Mouse (Mus musculus) heart, postnatal 14 days (tissue): ENCODE results near the gene Erc2. TPM values are rescaled to one million over a fixed set of nuclear protein-coding genes. Genes with fewer than 3 reads are reported as not detected.
"Not testable (repeated sequence)": the region's sequence is repeated elsewhere in the genome, so short reads cannot be mapped to it uniquely, and the experiment has no call there.

Experiments used
- DNase-seq, 2 experiments: peaks; one replicate each; pipeline ENCODE4 v3.0.0; 2021 to 2022
- intact Hi-C: fragments of 180-260 bp; cut with DNase I; formaldehyde crosslinking; loops from one replicate; pipeline ENCODE4 v1.15.1; 2025
- long read RNA-seq, 2 experiments: library from polyadenylated mRNA; stranded (forward); transcript quantifications; one replicate each; pipeline ENCODE4 v2.0.0; 2021
- total RNA-seq, 2 experiments: library from RNA; stranded (reverse); gene quantifications; 2 replicates each; pipeline ENCODE4 v1.2.3; 2021

Gene Erc2
- 1 to 10 TPM in 1 of 2 experiments, under 1 TPM in 1; 0.54 to 1.6 TPM for total RNA-seq
- long read RNA-seq, experiment 1 = 0 reads
- long read RNA-seq, experiment 2 = 0 reads

DNA sequence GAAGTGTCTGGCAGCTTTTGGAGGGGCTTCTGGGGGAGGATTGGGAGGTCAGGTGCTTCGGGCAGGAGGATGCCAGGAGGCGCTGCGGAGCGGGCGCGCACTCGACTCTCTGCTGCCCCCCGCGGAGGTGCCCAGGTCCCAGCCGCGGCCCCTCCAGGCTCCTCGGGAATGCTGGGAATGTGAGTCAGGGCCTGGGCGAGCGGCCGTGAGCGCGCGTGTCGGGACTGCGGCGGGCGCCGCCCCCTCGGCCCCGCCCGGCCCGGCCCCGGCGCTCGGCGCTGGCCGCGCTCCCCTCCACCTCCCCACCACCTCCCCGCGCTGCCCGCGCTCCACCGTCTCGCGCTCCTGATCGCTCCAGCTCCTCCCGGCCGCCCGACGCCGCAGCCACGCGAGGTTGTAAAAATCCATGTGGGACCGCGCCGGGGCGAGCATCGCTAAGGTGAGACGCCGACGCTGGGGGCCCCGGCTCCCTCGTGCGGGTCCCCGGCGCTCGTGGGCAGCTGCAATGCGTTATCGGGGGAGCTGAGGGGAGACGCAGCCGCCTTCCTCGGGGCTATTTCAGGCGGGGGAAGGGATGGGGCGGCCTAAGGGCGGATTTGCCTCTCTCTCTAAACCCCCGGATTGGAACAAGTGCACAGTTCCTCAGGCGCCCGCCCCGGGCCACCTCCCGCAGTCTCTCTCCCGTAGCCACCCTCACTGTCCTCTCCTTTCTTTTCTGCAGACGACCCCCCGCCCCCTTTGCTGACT is at the start of gene Erc2:
Gene Erc2, plus strand, starts transcription at position 253 of the 747 bp plus-strand sequence.
- intact Hi-C loops = no loop called here
- peak; percentile 59 to 74 for DNase-seq

DNA sequence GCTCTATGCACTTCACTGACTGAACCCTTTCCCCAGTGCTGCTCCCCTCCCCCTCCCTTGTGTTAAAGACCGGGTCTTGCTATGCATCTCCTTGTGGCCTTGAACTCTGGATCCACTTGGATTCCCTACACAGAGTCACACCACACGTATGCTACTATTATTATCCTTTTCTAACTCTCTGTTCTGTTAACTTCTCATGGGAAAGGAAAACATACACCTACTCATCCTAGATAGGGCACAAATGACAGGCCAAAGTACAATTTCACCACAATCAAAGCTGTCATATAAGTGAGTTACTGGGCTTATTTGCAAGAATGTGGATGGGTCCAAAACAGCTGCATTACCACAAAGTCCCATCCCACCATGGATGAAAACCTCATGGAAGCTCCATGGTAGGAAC is 43.8 kb upstream of the Erc2 start:
- no peak for DNase-seq

DNA sequence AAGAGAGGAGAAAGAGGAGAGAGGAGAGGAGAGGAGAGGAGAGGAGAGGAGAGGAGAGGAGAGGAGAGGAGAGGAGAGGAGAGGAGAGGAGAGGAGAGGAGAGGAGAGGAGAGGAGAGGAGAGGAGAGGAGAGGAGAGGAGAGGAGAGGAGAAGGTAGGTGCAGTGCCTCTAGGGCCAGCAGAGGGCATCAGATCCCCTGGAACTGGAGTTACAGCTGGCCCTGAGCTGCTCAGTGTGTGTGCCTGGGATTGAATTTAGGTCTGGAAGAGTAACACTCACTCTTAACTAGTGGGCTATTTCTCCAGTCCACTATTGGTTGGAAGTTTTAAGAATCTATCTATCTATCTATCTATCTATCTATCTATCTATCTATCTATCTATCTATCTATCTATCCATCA is 32.6 kb upstream of the Erc2 start:
- intact Hi-C loops = not testable (repeated sequence)
- DNase-seq = peak in 1 of 2 experiments; percentile 4

More for the DNA sequence above, 43.8 kb upstream of the Erc2 start:
- intact Hi-C loops = no loop called here

DNA sequence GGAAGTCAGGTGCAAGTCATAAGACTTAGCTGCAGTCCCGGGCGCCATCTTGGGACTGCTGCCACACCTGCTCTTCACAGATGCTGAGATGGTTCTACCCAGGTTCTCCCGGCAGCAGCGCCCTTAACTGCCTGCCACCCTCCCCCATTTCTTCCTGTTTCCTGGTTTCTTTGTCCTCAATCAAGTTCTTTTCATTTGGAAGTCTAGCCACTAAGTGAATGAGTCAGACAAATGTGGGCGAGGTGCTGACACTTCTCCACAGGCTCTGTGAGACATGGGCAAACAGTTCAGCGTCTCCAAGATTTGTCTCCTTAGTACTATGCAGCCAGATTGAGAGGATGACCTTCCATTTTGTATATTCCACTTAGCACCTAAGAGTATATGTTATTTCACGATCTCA is 30.1 kb upstream of the Erc2 start:
- intact Hi-C loops = no loop called here
- DNase-seq = no peak

DNA sequence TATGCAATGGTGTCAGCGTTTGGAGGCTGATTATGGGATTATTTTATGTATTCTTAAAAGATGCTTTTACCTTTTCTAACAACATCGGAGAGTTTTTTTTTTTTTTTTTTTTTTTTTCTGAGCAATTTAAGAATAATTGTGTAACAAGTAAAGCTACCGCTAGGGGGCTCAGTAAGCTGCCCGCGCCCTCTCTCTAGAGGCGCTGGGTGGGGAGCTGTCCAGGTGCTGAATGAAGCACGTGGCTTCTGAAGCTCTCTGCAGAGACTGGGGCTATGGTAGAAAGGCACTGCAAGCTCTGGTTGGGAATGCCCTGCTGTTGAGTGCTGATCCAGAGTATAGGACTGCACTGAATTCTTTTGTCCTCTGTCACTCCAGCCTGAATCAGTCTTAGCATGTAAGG is 26.0 kb upstream of the Erc2 start:
- DNase-seq = peak; percentile 84 to 91
- intact Hi-C loops = loop anchor here (1.0 kb wide), 1 partner anchor 145 kb away; no protein-coding TSS in a partner anchor

DNA sequence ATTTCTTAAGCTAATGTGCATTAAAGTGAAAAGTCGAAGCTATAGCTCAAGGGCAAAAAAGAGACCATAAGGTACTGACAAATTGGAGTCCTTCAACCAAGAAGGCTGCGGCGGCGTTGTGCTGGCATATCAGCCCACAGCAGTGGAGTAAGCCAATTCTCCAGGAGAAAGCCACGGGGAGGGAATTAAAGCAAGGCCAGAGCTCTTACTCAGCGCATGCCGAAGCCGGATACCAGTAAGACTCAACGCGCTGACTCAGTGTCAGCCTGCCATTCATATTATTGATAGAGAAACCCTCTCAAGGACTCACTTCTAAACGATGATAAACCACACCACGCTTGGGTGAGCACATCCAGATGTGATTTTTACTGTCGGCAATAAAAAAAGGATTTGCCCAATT is 20.1 kb upstream of the Erc2 start:
- intact Hi-C loops = no loop called here
- DNase-seq = no peak

DNA sequence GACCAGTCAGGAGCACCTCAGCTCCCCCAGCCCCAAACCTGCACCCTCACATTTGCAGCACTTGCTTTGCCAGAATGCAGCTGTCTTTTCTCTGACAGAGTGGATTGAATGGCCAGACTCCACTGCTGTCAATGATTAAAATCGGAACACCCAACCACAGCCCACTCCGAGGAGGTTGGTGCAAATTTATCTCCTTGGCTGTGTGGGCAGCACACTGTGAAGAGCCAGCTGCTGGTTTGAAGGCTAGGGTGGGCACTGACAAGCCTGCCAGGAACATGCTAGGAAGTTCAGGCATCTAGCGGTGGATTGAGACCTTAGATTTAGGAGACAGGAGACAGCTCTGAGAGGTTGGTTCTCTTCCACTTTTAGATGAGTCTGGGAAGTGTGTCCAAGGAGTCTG is 14.8 kb upstream of the Erc2 start:
- DNase-seq = no peak
- intact Hi-C loops = no loop called here

DNA sequence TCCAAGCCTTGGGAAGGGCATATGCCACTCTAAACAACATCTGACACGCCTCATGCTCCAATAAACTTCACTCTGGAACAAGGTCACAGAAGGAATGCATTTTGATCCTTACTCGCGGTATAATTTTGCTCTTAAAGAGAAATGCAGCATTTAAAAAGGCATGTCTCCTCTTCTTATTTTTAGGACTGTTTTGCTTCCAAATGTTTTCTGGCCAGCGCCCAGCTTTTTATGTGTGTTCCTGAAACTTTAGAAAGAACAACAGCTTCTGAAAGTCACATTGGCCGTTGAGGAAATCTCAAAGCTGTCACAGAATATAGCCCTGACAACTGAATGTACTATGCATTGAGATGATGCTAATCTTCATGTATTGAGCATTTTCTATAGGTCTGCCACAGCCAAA is 8.5 kb upstream of the Erc2 start:
- no peak for DNase-seq
- intact Hi-C loops = no loop called here

DNA sequence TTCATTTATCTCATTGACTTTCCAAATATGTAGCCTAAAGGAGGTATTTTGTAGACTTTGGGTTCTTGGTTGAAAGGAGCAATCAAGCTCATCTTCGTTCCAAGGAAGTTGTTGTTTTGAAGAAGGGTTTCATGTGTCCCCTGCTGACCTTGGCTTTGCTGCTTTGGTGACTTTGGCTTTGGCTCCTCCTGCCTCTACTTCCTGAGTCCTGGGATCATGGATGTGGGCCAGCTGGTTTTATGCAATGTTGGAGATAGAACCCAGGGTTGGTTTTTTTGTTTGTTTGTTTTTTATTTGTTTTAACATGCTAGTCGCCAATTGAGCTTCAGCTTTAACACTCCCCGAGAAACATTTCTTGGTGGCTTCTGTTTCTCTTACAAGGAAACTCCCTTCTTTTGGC is 4.9 kb upstream of the Erc2 start:
- intact Hi-C loops = no loop called here
- no peak for DNase-seq

DNA sequence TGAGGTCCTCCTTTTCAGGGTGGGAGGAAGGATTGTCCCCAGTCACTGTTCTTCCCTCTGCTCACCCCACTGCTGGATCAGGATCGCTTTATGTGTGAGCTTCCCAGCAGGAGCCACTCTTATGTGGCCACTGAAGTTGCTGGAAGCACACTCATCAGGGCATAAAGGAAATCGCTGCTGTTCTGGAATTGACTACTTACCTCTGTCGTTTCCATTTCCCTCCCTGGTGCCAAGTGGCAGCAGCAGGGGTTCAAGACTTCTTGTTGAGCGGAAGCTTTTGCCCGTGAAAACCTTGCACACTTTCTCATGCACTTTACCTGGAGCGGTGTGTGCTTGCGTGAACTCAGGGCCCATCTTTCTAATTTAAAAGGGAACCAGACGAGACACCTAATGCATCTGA is 652 bp upstream of the Erc2 start:
- intact Hi-C loops = no loop called here
- no peak for DNase-seq

DNA sequence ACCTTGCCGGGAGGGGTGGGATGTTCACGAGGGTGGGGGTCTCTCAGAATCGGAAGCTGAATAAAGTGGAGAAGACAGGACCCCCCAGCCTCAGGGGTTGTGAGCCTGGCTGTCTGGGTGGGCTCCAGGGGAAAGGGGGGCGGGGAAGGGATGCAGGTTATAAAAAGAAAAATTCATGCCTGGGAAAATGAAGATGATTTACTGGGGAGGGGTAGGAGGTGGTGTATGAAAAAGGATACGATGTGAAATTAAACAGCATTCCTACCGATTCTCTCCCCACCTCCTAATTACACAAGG is 643 bp downstream of the Erc2 start:
- DNase-seq = no peak
- intact Hi-C loops = no loop called here

DNA sequence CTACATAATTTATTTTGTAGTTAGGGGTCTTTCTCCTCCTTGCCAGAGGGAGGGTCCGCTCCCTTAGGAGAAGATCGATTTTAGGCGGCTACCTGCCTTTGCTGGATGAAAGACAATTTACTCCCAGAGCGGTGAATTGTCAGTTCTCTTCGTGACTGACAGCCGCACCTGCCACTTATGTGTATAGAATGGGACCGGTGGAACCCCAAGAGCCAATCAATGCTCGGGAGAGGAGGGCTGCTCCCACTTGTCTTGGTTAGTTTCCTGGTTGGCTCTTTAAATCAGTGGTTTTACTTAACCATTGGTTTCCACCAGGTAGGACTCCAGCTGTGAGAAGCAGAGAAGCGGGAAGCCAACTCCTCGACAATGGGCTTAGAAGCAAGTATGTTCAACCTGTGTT is 1.1 kb downstream of the Erc2 start:
- DNase-seq = peak; percentile 10 to 51
- intact Hi-C loops = no loop called here

DNA sequence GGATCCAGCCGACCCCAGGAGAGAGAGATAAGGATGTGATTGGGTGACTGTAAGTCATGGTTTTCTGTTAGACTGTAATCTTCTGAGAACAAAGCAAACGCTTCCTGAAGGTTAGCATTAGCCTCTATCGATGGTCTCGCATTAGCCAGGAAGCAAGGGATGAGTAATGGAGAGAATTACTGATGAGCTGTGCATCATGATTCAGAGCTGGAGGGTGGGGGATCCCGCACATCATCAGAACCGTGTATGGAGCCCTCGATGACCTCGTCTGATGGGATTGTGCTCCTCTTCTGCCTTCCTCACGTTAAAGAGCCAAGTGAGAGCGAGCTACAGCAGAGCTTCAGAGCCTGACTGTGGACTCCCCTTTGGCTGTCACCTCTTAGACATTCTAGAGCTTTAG is 6.5 kb downstream of the Erc2 start:
- intact Hi-C loops = no loop called here

DNA sequence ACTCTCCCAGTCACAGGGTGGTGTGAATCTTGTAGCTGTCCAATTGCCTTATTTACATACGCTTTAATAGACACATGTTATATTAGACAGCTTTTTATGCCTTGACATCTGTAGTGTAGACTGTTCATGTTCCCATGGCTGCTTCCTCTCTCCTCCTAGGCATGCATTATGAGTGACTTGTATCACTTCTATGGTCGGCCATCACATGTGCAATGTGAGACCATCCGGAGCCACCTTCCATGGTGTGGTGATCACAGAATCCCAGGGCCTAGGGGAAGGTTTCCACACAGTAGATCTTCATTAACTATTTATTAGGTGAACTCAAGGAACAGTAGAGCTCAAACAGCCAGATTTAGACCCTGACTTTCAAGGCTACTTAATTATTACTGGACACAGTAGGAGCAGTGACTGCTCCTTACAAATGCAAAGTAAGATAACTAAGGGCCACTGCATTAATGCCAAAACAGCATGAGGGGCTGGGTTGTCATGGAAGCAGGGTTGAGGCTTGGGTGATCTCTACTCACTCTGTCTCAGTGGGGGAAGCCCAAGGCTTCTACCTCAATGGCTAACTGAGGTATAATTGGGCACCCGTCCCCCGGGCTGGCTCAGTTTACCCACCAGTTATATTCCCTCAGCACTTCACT is 7.3 kb downstream of the Erc2 start:
- no peak for DNase-seq
- intact Hi-C loops = no loop called here

More for the DNA sequence above, 6.5 kb downstream of the Erc2 start:
- no peak for DNase-seq

DNA sequence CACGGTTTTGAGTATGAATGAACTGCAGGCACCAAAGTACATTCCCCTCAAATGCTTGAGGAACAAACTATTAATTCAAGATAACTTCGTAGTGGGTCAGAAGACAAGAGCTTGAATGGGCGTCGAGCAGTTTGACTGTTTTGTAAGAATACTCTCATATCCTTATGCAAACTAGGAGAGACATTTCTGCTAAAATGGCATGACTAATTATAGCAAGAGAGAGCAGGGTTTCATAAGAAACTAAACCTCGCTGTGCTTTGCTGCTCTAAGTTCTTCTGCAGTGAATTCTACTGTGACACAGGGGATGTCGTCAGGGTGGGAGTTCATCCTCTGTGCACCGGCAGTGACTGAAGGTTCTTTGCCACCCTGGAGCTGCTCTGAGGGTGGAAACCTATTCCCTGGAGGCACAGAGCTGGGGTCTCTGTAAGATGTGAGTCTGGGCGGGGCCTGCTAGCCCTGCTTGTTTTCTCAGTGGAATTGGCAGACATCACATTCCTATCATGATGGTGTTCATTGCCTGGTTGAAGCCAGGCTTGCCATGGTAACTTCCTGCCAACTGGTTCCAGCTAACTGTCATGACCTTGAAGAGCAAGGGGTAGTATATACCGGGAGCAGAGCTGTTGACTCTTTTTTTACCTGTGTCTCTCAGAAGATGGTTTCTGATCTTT is 8.9 kb downstream of the Erc2 start:
- intact Hi-C loops = no loop called here
- DNase-seq = no peak

DNA sequence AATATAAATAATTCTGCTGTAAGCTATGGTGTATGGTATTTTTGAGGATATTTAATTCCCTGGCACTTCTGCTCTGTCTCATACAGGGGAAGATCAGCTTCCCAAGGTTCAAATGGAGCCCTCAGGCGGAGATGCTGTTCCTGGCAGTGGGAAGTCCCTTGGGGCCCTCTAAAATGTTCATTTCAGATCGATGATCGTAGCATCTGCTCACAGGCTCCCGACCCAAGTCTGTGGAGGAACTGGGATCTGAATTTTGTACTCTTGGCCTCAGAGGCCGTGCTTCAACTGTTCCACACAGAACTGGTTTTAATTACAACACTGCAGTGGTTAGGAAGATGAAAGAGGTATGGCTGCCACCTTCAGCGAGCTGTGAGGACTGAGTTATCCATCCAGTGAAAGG is 12.5 kb downstream of the Erc2 start:
- intact Hi-C loops = no loop called here
- no peak for DNase-seq

DNA sequence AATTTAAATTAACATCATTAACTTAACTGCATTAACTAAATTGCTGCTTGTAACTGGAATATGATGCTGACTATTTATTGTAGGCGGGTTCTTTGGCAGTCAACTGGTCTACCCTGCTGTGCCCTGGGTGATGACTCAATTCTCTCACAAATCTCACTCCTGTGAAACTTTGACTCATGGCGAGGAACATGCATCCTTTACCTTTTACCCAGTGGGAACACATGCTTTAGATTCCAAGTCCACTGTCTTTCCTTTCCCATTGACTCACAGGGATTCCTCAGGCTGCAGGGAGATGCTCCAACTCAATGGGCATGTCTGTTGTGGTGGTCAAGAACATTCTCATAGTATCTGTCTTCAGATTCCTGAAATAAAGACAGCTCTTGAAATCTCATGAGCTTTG is 14.3 kb downstream of the Erc2 start:
- intact Hi-C loops = no loop called here
- DNase-seq = no peak

DNA sequence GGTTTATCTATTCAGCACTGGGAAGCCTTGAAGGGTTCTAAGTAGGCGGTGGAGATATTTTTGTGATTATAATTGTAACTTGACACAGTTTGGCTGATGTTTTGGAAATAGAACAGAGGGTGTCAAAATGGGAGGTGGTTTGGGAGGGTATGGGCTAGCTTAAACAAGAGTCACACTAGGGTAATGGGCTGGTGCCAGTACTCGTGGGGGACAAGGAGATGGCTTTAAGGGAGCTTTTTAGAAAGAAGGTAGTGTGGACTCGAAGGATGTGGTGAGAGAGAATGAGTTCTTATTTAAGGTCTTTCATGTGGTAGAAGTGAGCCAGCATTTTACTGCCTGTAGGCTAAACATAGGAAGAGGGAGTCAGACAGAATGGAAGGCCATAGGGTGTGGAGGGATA is 19.2 kb downstream of the Erc2 start:
- DNase-seq = no peak
- intact Hi-C loops = no loop called here

DNA sequence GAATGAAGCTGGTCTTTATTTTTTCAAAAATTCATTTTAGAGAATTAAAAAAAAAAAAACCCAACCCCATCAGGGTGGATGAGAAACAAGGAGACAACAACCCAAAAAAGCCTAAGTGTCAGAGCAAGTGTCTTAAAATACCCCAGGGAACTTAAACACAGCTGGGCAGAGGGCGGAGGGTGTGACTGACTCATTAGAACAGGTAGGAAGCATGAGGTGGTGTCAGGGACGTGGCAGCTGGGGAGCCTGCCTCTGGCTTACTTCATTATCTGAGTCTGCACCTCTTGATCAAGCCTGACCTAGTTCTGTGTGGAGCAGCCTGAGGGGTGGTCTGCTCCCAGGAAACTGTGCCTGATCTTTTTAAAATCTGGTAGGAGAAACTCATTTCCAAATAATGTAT is 20.8 kb downstream of the Erc2 start:
- no peak for DNase-seq
- intact Hi-C loops = no loop called here

DNA sequence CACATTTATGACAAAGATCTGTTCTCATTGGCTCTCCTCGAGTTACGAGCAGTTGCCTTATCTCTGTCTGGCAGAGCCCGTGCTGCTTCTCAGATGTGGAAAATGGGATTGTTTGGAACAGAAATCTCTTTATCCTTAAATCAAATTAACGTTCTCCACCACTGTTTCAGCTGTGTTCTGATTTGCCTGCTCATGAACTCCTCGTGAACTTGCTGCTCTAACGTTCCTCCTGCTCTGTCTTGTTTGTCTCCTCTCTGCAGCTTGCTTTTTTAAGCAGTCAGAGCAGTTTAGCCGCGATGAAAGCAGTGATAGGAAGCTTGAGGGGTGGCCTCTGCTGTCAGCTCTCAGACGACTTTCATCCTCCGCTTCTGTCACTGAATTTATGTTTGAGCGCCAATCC is 32.4 kb downstream of the Erc2 start:
- intact Hi-C loops = no loop called here
- DNase-seq = no peak

DNA sequence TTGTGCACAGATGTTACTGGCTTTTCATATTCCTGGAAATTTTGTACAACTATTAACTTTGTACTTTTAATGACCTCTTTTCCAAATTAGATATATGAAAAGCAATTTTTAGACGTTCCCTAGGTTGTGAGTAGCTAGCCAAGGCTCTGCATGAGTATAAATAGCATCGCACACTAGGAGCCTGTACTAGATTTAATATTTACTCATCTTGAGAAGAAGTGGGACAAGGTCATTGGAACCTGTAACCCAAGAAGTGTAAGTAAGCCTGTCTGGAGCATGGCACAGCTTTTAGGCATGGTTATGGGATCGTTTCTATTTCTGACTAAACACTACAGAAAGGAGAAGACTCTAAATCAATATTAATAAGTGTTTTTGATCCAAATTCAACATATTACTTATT is 36.4 kb downstream of the Erc2 start:
- no peak for DNase-seq

DNA sequence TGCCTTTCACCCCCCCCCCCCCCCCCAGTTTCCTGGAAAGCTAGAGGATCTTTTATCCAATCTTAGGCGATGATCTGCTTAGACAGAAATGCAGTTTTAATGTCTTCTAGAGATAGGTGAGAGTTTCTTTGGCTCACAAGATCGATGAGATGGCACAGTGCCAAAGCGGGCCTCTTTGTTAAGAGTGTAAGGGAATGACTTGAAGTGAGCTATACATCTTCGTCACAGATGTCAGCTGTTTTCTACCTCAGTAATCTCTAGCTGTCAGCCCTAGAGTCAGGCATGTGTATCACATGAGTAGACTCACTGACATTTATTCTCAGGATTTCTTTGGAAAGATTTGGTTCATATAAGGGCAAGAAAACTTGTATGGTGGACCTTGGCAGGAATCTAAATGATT is 39.2 kb downstream of the Erc2 start:
- intact Hi-C loops = no loop called here
- no peak for DNase-seq

More for the DNA sequence above, 36.4 kb downstream of the Erc2 start:
- intact Hi-C loops = no loop called here
